Mouse (Mus musculus) T-helper 1 cell (primary cell): ENCODE measurements around the gene Smok2b.
"Not testable (repeated sequence)": the region's sequence is repeated elsewhere in the genome, so short reads cannot be mapped to it uniquely, and the experiment has no call there.

Experiments
- in situ Hi-C: fragments of 300-600 bp; cut with MboI, MseI; formaldehyde crosslinking; loops from one replicate; pipeline ENCODE4 v1.15.1; 2025; ENCODE audit warnings: high pct_unique_total_duplicates

Gene Smok2b

GRCm38 (mm10) chr17:13229957-13230356, at the start of gene Smok2b:
Smok2b (plus strand) TSS chr17:13230257.
- in situ Hi-C loops, result not testable (repeated sequence)

- in situ Hi-C loops, result not testable (repeated sequence)
These were observed 49.6 kb upstream of the Smok2b start for GRCm38 (mm10) chr17:13180491-13180890.

DNA sequence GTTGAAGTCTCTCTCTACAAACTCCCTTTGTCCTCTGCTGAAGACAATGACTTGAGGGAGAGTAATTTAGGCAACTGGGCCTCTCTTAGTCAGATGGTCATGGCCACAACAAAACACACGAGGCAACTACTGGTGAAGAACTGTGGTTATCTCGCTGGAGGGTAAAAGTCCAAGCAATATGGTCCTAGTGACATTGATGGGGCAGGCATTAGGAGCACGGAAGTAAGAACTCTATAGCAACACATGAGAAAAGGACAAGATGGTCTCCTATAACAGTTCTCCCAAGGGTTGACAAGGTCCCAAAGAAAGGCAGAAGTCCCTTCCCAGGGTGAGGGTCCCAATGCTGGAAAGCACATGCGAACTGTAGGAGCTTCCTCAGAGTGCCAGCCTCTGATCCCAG, 47.3 kb upstream of the Smok2b start:
- in situ Hi-C loops, result not testable (repeated sequence)

GRCm38 (mm10) chr17:13184514-13184913, 45.5 kb upstream of the Smok2b start:
- in situ Hi-C loops, result not testable (repeated sequence)

- in situ Hi-C loops, result not testable (repeated sequence)
These were observed 43.5 kb upstream of the Smok2b start for GRCm38 (mm10) chr17:13186541-13186940.

DNA sequence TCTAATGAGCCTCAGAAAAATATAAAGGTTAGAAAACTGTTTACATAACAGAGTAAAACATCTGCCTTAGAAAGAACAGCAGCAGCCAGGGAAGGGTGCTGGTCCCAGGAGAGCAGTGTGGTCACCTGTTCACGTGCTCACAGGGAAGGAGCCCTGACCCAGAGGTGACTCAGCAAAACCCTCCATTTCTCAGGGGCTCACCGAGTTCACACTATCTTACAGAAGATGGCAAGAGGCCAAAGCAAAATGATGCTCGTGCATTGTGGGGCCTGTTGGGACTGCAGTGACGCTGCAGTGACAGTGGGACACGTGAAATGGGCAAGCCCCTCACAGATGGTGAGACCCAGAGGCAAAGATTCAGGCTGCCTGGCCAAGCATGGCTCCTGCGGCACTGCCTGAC, 42.4 kb upstream of the Smok2b start:
- in situ Hi-C loops, result not testable (repeated sequence)

DNA sequence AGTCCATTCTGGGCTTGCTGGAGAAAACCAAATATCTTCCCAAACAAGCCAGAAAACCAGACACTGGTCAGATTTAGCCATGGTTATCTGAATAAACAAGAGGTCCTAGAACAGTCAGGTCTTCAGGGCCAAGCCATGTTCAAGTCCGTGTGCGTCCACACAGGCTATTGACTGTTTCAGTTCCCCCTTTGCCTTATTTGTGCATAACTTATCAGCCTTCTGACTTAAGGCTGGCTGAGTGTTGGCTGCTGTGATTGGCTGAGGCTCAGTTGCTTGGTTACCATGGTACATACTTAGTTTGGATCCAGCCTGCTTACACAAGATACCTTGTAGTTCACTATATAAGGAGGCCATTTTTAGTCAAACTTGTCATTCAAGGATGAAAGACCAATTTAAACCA, 41.2 kb upstream of the Smok2b start:
- in situ Hi-C loops, result not testable (repeated sequence)

DNA sequence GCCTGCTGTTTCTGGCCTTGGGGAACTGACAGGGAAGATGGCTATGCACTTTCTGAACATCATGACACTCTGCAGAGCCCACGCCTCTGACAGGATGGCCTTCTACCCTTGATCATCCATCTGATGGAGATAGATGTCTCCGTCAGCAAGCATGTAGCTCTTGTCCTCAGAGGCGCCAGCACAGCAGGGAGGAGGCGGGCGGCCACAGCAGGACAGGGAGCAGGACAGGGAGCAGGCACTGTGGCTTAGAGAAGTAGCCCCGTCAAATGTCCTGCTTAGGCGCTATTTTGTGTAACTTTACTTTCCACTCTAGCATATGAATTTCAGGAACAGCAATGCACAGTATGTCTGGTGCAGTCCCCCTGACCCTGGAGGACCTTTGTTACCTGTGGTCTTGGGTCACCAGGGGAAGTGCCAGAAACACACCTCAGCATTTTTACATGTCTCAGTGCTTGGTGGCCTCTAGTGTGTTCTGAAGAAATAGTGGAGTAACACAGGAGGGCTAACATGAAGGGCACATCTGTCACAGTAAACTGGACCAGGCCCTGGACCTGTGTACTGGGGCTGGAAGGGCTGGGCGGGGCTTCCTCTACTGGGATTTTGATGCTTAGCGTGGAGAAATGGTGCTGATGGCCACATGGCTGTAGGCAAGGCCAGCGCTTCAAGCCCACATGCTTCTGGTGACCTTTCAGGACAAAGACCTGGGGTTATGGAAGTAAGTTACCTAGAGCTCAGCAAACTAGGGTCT, 39.0 kb upstream of the Smok2b start:
- in situ Hi-C loops, result loop anchor here (5.0 kb wide), 1 partner anchor 306 kb away; no protein-coding TSS in a partner anchor

GRCm38 (mm10) chr17:13196486-13196885, 33.6 kb upstream of the Smok2b start:
- in situ Hi-C loops, result not testable (repeated sequence)

DNA sequence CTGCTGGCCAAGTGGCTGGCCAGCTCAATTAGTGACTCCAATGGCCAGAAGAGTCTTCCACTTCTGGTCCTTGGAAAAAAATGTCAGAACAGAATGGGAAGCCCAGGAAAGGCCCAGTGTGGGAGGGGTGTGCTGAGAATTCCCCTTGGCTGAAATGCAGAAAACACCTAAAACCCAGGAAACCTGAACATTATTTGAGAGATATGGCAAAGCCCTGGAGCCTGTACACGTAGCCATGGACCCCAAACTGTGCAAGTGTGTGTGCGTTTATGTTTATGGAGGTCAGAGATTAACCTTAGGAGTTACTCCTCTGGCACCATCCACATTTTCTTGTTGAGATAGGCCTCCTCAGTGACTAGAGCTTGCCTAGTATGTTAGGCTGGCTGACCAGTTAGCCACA, 31.2 kb upstream of the Smok2b start:
- in situ Hi-C loops, result not testable (repeated sequence)

GRCm38 (mm10) chr17:13199880-13200409, 30.1 kb upstream of the Smok2b start:
- in situ Hi-C loops, result not testable (repeated sequence)

GRCm38 (mm10) chr17:13201551-13201950, 28.5 kb upstream of the Smok2b start:
- in situ Hi-C loops, result not testable (repeated sequence)

DNA sequence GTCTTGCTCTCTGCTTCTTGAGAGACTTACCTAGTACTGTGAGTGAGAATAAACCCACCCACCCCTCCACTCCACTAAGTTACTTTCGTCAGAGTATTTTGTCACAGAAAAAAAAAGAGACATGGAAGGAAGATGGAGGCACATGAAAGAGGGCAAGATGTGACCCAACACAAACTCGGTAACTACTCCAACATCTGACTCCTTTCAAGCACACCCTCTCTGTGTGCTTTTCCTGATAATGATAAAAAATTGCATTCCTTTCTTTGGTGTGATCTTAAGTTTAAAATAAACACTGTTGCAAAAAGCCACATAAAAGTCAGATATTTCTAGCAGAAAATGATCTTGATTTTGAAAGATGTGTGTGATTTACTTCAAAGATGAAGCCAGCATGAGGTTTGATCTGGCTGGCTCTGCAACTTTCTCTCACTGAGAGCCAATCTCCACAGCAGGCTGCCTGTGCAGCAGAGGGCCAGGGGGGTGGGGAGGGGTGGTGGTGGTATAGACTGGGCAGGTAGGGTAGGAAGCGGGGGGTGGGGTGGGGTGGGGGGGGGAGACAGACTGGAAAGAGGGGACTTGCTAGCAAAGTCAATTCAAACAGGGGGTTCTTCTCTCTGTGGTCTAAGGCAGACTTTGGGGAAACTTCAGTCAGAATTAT, 27.5 kb upstream of the Smok2b start:
- in situ Hi-C loops, result not testable (repeated sequence)

DNA sequence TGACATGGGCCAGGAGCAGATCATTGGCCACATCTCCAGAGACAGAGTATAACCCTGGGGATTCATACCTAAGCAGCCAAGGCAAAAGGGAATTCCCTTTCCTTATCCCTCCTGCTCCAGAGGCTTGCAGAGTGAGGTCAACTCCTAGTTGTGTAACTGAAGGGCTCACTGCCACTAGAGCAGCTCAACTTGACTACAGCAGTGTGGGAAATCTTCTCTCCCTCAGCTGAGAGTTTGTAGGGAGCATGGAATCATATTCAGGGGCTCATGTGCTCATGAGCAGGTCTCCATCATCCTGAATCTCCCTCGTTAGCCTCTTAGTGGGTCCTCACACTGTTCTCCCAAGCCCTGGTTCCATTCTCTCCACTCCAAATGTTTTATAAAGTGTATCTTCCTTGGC, 24.8 kb upstream of the Smok2b start:
- in situ Hi-C loops, result not testable (repeated sequence)

DNA sequence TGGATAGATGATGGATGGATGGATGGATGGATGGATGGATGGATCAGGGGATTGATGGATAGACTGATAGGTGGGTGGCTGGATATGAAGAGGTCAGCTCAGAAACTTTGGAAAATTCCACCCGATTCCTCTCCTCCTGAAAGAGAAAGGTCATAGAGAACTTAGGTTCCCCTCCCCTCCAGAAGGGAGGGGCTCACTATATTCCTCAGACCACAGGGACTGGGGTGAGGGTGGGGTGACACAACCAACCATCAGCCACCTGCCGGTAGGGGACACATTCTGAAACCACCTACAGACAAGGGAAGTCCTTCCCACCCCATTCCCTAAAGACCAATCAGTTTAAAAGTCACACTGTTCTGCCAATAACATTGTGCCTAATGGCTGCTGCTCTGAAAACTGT, 23.6 kb upstream of the Smok2b start:
- in situ Hi-C loops, result no loop called here

- in situ Hi-C loops, result not testable (repeated sequence)
These were observed 21.6 kb upstream of the Smok2b start for GRCm38 (mm10) chr17:13208460-13208859.

DNA sequence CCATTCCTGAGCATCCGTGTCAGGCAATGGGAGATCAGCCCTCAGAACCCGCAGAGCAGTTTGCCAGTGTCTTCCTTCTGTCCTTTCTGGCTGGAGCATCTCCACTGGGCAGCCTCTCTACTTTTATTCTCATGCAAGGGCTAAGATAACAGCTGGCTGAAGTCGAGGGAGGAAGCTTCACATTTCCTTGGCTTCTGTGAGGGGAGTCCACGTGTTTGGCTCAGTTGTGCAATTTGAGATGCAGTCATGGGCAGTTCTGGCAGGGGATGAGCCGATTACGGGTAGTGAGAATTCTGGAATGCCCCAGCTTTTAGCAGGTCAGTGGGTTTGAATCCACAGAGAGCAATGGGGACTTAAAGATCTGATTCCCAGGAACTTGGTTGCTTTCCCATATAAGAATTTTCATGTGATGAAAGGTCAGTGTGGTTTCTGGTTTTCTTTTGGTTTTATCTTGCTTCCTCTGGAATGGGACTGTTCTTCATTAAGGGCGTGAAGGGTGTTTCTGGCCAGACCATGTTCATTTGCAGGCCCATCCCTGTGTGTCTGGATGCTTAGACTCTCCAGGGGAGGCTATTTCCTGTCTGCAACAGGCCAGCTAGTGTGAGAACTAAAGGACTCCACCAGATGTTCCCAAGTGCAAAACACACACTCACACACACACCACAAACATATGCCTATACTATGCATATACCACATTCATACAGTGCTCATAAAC, 17.8 kb upstream of the Smok2b start:
- in situ Hi-C loops, result loop anchor here (10.0 kb wide), 1 partner anchor 113 kb away; no protein-coding TSS in a partner anchor

GRCm38 (mm10) chr17:13214169-13214568, 15.9 kb upstream of the Smok2b start:
- in situ Hi-C loops, result loop anchor here (10.0 kb wide), 1 partner anchor 111 kb away; no protein-coding TSS in a partner anchor

DNA sequence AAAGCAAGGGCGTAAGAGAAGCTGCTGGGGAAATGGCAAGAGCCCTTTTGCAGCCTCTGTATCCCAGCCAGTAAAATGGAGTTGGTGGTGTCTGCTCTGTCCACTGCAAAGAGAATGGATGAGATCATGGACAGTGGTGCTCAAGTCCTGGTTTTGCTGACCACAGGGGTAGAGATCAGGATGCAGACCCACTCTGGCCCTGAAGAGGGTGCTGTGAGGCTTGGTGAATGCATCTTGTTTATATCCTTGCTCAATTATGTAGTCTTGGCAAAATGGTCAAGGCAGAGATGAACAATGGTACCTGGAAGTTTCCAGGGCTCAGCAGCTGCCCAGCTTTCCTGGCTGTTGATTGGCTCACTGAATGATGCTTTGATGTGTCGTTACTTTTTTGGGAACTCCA, 14.5 kb upstream of the Smok2b start:
- in situ Hi-C loops, result loop anchor here (10.0 kb wide), 1 partner anchor 109 kb away; no protein-coding TSS in a partner anchor

- in situ Hi-C loops, result no loop called here
These were observed 9.2 kb upstream of the Smok2b start, which contains the start of gene Smok2a for GRCm38 (mm10) chr17:13220888-13221287. Smok2a (plus strand) TSS chr17:13221188.

DNA sequence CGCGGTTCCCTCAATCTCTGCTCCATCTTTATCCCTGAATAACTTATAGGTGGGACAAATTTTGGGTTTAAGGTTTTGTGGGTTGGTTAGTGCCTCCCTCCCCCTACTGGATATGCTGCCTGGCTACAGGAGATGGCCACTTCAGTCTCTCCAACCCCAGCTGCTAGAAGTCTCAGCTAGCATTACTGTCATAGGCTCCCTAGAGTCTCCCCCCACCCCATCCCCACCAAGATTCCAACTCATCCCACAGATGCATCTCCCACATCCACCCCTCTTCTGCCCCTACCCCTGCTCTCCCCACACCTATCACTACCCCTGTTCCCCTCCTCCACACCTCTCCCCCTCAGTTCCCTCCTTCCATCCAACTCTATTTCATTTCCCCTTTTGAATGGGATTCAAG, 8.1 kb upstream of the Smok2b start:
- in situ Hi-C loops, result not testable (repeated sequence)

- in situ Hi-C loops, result loop anchor here (5.0 kb wide), 1 partner anchor 88 kb away; no protein-coding TSS in a partner anchor
These were observed 9.4 kb downstream of the Smok2b start for GRCm38 (mm10) chr17:13239461-13239860.
